Mouse (Mus musculus) adrenal gland, postnatal 36 days (tissue): ENCODE measurements around the gene Lcp1. TPM values are rescaled to one million over a fixed set of nuclear protein-coding genes. Genes with fewer than 3 reads are reported as not detected.
A peak's percentile ranks its signal among the peaks of the same experiment; 100 is the strongest.
"Not testable (repeated sequence)": the region's sequence is repeated elsewhere in the genome, so short reads cannot be mapped to it uniquely, and the experiment has no call there.

Experiments
- DNase-seq, 2 experiments: peaks; one replicate each; pipeline ENCODE4 v3.0.0; 2021; ENCODE audit warnings: mixed read lengths in 1 of 2
- long read RNA-seq, 2 experiments: library from polyadenylated mRNA; stranded (forward); transcript quantifications; one replicate each; pipeline ENCODE4 v2.0.0; 2021; ENCODE audit warnings: borderline sequencing depth in 2 of 2
- total RNA-seq, 2 experiments: library from RNA; stranded (reverse); gene quantifications; 2 replicates each; pipeline ENCODE4 v1.2.3; 2021

The Lcp1 gene
- total RNA-seq = 10 to 100 TPM; 13.8 to 16.9 TPM
- long read RNA-seq, experiment 1, partial matches to known transcripts = 4 of 4 reads
- long read RNA-seq, experiment 1, other reads (novel, unspliced or antisense) = 0 of 4 reads
- long read RNA-seq, experiment 2, partial matches to known transcripts = 2 of 2 reads
- long read RNA-seq, experiment 2, other reads (novel, unspliced or antisense) = 0 of 2 reads

GRCm38 (mm10) chr14:75130501-75131318 is at the start of gene Lcp1, which contains the start of gene Lrrc63:
Lcp1 (plus strand) TSS chr14:75131101.
Lrrc63 (minus strand) TSS chr14:75130881.
- DNase-seq = peak; percentile 81 to 83

GRCm38 (mm10) chr14:75102956-75103355 is 27.9 kb upstream of the Lcp1 start:
- no peak for DNase-seq

GRCm38 (mm10) chr14:75121658-75122057 is 9.2 kb upstream of the Lcp1 start:
- no peak for DNase-seq

GRCm38 (mm10) chr14:75131324-75131935 is 529 bp downstream of the Lcp1 start:
- DNase-seq = no peak

DNA sequence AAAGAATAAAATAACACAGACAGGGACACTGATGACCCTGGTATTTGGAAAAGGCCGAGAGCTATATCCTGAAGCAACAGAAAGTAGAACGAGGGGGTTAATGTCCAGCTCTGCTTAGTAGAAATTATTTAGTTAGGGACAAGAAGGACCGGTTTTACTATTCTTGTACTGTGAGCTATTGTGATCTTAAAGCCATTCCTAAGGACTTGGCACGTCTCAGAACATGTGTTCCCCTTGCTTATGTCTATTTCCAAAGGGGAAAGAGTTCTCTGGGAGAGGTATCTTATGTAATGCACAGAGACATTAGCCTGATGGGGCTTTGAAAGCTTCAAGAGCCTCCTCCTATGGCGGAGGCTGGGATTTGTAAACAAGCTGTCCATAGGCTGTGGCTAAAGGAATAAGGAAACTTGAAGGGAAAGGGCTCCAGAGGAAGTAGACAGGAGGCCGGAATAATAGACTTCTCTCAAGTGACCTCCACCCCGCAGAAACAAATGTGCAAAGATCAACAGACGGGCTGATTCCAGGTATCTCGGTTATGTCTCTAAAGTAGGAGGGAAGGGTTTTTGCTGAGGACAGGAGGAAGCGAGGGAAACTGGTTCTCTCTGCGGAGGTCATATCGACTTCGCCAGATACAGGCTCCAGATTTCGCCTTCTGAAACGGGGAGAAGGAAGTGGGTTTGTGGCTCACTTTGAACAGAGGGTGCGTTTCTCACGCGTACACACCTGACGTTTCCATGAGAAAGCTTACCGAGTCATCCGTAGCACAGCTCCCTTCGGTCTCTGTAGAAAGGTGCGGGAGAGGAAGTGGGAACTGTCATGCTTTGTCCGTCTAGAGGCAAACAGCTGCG is 5.4 kb downstream of the Lcp1 start:
- no peak for DNase-seq

- DNase-seq = no peak
Observed at GRCm38 (mm10) chr14:75138503-75138902, 7.6 kb downstream of the Lcp1 start.

GRCm38 (mm10) chr14:75139225-75139624 is 8.3 kb downstream of the Lcp1 start:
- DNase-seq = no peak

DNA sequence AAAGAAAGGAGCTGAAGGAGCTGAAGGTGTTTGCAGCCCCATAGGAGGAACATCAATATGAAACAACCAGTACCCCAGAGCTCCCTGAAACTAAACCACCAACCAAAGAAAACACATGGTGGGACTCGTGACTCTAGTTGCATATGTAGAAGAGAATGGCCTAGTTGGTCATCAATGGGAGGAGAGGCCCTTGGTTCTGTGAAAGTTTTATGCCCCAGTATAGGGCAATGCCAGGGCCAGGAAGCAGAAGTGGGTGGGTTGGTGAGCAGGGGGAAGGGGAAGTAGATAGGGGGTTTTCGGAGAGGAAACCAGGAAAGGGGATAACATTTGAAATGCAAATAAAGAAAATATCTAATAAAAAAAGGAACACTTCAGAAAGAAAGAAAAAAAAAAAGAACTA is 16.8 kb downstream of the Lcp1 start:
- DNase-seq = not testable (repeated sequence)

- peak; percentile 6 to 10 for DNase-seq
Observed at GRCm38 (mm10) chr14:75148229-75148628, 17.3 kb downstream of the Lcp1 start.

DNA sequence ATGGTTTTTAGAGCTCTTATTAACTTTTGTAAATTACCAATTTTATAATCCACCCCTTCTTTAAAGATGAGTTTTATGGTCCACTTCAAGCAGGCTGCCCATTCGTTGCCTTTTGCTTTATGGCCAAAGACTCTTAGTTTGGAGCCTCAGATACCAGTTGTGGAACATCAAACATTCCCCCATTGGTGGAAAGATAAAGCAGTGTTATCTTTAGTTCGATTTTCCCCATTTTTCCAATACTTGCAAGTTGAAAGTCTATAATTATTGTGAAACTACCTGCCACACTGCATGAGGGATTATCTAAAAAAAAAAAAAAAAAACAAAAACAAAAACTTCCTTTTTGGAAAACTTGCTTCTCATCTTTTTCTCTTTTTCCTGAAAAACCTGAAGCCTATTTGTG is 19.8 kb downstream of the Lcp1 start:
- DNase-seq = no peak

DNA sequence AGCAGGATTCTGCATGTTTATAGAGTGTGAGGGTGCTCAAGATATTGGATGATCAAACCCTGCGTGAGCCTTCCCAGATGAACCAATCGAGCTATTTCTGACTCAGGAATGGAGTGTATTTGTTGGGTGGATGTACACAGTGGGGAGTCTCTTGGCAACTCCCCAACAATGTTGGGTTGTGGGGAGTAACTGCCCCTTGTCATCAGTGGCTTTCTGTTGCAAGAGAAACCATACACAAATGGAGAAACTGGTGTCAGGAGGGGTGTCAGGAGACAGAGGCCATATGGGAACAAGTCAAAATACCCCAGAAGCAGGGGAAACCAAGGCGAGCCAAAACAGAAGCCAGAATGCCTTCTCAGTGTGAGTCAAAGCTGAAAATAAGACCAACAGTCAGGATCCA is 20.2 kb downstream of the Lcp1 start:
- no peak for DNase-seq

DNA sequence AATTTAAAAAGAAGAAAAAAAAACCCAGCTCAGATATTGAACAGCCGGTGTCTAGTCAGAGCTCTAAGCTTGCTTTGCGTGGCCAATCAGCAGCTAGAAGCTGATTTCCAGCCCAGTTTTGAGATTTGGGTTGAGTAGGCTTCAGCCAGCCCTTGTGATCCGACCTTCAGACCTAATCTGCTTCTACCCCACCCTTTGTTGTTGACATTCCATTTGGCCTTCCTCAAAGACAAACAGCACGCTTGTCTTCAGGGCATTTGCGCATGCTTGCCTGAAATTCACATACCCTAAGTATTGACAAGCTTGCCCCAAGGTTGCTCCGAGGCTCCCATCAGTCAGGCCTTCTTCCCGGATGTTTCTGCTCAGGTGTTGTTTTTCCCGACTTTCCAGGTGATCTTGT is 23.6 kb downstream of the Lcp1 start:
- DNase-seq = no peak

DNA sequence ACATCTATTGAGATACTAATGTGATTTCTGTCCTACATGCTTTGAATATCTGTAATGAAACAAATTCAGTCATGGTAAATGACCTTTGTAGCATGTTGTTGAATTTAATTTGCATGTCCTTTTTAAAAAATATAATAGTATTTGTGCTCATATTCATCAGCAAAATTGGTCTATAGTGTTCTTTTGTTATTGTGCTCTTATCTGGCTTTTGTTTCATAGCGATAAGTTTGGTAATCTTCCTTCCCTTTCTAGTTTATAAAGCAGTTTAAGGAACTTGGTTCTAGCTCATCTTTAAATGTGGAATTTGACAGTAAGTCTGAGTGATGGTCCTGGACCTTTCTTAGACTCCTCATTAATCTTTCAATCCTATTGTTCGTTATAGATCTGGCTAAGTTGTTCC is 28.5 kb downstream of the Lcp1 start:
- no peak for DNase-seq

DNA sequence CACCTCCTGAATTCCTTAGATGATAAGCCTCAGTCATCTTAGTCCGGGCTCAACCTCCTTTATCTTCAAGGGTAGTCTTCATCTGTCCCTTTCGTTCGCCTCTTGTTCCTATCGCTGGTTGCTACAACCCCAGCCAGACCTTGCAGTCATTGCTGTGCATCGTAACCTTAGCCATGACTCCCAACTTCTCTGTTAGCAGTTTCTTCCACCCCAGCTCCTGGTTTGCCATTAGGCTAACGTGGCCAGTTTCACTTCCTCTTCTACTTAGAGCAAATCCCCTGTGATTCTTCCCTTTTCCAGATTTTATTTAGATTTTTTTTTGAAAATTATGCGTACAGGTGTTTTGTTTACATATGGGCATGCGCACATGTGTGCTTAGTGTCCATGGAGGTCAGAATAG is 33.0 kb downstream of the Lcp1 start:
- no peak for DNase-seq

DNA sequence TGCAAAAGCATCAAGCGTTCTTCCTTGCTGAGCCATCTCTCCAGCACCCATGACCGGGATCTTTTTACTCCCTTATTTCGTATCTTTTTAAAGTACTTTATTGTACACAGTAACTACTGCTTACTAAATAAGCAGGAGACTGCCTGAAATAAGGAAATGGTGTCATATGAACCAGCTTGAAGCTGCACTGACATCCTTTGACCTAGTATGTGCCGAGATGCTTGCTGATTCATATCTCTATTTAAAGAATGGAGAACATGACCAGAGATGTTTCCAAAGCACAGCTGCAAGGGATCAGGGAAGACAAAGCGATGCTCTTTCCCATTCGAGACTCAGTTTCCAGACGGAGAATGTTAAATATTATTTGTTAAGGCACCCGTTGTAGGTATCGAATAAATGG is 33.4 kb downstream of the Lcp1 start:
- no peak for DNase-seq

DNA sequence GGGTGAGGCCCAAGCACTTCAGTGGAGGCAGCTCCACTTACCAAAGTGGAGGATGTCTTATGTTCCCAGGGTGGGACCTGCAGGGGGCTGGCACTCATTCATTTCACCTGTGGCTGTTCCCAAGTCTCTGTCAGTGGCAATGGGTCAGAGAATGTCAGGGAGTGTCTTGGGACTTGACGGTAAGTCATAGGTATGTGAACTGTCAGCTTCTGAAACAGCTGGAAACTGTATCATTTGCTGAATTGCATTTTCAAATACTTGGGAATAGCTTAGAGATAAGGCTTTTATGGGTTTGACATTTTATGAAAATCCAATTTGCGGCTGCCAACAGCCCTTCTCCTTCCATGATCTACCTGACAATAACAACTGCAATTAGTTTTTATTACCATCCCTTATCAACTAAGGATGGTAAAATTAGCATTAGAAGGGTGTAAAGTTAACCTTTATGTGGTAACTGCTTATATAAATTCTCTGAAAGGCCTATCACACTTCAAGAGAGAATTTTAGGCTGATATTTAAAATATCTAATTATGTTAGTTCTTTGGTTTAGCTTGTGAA is 34.8 kb downstream of the Lcp1 start:
- DNase-seq = no peak

DNA sequence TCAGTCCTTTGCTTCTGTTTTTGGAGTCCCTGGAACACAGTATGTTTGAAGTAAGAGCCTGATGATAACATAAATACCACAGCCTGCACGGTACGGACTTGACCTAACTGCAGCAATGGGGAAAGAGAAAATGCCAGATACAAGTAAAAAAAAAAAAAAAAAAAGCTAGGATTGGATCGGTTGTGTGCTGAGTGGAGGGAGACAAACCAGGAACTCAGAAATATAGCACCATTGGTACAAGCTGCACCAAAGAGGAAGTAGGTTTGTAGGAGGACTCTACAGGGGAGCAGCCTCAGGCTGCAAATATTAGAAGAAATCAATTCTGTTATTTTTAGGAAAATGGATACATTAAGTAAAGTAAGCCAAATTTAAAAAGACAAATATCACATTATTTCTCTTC is 37.6 kb downstream of the Lcp1 start:
- no peak for DNase-seq

- no peak for DNase-seq
Observed at GRCm38 (mm10) chr14:75170546-75170945, 39.6 kb downstream of the Lcp1 start.

GRCm38 (mm10) chr14:75174296-75174695 is 43.4 kb downstream of the Lcp1 start:
- DNase-seq = no peak

- no peak for DNase-seq
Observed at GRCm38 (mm10) chr14:75174731-75175555, 44.0 kb downstream of the Lcp1 start.

GRCm38 (mm10) chr14:75175781-75176180 is 44.9 kb downstream of the Lcp1 start:
- no peak for DNase-seq
